Mouse (Mus musculus) neural tube, embryonic 14.5 days (tissue): Measurements from ENCODE around the gene Fam131c. TPM values are rescaled to one million over a fixed set of nuclear protein-coding genes. Genes with fewer than 3 reads are reported as not detected.

Source experiments
- ATAC-seq: fragments of 200-750 bp; cut with Nextera tagmentation; 2 replicates; pipeline ENCODE4 v1.8.0; 2017; ENCODE audit warnings: low read depth, mild to moderate bottlenecking, moderate TSS enrichment, moderate library complexity
- H3K27ac ChIP-seq: fragments of 300-500 bp; sonication (generic); 2 replicates; pipeline ENCODE4 v1.5.1; 2014; ENCODE audit warnings: low read depth, mild to moderate bottlenecking, control low read depth, low read length, moderate library complexity, mixed read lengths
- H3K27me3 ChIP-seq: fragments of 300-500 bp; sonication (generic); 2 replicates; pipeline ENCODE4 v1.6.1; 2014; ENCODE audit warnings: low read length; ENCODE audit not compliant: control insufficient read depth, insufficient read depth
- H3K36me3 ChIP-seq: fragments of 300-500 bp; sonication (generic); 2 replicates; pipeline ENCODE4 v1.6.1; 2014; ENCODE audit warnings: low read length, mixed read lengths; ENCODE audit not compliant: control insufficient read depth, insufficient read depth
- H3K4me1 ChIP-seq: fragments of 300-500 bp; sonication (generic); 2 replicates; pipeline ENCODE4 v1.6.1; 2014; ENCODE audit warnings: low read length; ENCODE audit not compliant: control insufficient read depth, insufficient read depth
- H3K4me2 ChIP-seq: fragments of 300-500 bp; sonication (generic); 2 replicates; pipeline ENCODE4 v1.6.1; 2014; ENCODE audit warnings: mild to moderate bottlenecking, low read depth, low read length, control low read depth
- H3K4me3 ChIP-seq: fragments of 300-500 bp; sonication (generic); 2 replicates; pipeline ENCODE4 v1.5.1; 2014; ENCODE audit warnings: low read depth, low read length, control low read depth, mixed read lengths
- H3K9ac ChIP-seq: fragments of 300-500 bp; sonication (generic); replicated peaks from 2 replicates; pipeline ENCODE4 v1.6.1; 2014; ENCODE audit warnings: low read depth, mild to moderate bottlenecking, control low read depth, low read length, mixed read lengths
- H3K9me3 ChIP-seq: fragments of 300-500 bp; sonication (generic); 2 replicates; pipeline ENCODE4 v1.6.1; 2016; ENCODE audit warnings: low read length; ENCODE audit not compliant: control insufficient read depth
- WGBS: fragments of 180-500 bp; shearing (Covaris S2); extraction: QIAGEN DNeasy Blood & Tissue Kit; methylation state at CpG from one replicate; pipeline ENCODE4 v1.1.7; 2014; 5-methylcytosine and 5-hydroxymethylcytosine counted together
- polyA plus RNA-seq: library from polyadenylated mRNA; unstranded; fragments of >200 nt; fragmentation: Nextera tagmentation; extraction: Ambion mirVana; gene quantifications from 2 replicates; pipeline ENCODE4 v1.2.1, GENCODE M21; 2014

Gene Fam131c
- polyA plus RNA-seq, 1 experiment from 2014 or later = 47.7 TPM

GRCm38 (mm10) chr4:141406516-141407299 lies 38.7 kb downstream of the Fam131c start:
- Histone ChIP-seq H3K27ac (no peak overlapping the region), H3K9me3 (no peaks in the 10 kb centered on the region), H3K4me1 (no peaks in the 10 kb centered on the region), H3K9ac (no peak overlapping the region), H3K27me3 (no peaks in the 10 kb centered on the region), H3K4me2 (no peak overlapping the region), H3K4me3 (no peak overlapping the region), H3K36me3 (no peaks in the 10 kb centered on the region)
- ATAC-seq = no peak
- WGBS = 46% methylated on average over 14 of the region's 14 CpGs

GRCm38 (mm10) chr4:141408577-141408976 lies 40.6 kb downstream of the Fam131c start:
- no peaks in the 10 kb centered on the region for H3K36me3 ChIP-seq
- H3K4me1 ChIP-seq = no peaks in the 10 kb centered on the region
- H3K27ac ChIP-seq = no peak overlapping the region
- no peaks in the 10 kb centered on the region for H3K27me3 ChIP-seq
- WGBS = 90% methylated on average over 3 of the region's 3 CpGs
- no peaks in the 10 kb centered on the region for H3K9me3 ChIP-seq
- no peak overlapping the region for H3K4me3 ChIP-seq
- ATAC-seq = no peak
- no peak overlapping the region for H3K9ac ChIP-seq
- no peak overlapping the region for H3K4me2 ChIP-seq

GRCm38 (mm10) chr4:141411430-141411992 lies 43.5 kb downstream of the Fam131c start:
- Histone ChIP-seq H3K4me1 (no peaks in the 10 kb centered on the region), H3K36me3 (no peaks in the 10 kb centered on the region), H3K4me3 (no peak overlapping the region), H3K9me3 (no peaks in the 10 kb centered on the region), H3K9ac (no peak overlapping the region), H3K27ac (no peak overlapping the region), H3K27me3 (no peaks in the 10 kb centered on the region), H3K4me2 (no peak overlapping the region)
- ATAC-seq = no peak
- 16% methylated on average over 21 of the region's 22 CpGs for WGBS

- Histone ChIP-seq H3K9me3 (no peaks in the 10 kb centered on the region), H3K27ac (no peak within 1 kb of the TSS), H3K4me3 (no peak within 1 kb of the TSS), H3K27me3 (no peaks in the 10 kb centered on the region), H3K4me2 (no peak within 1 kb of the TSS), H3K4me1 (no peaks in the 10 kb centered on the region), H3K36me3 (no peaks in the 10 kb centered on the region), H3K9ac (no peak within 1 kb of the TSS)
- no peak for ATAC-seq
- 60% methylated on average over 7 of the region's 7 CpGs for WGBS
Observed at GRCm38 (mm10) chr4:141415924-141416323, 47.9 kb downstream of the Fam131c start, which contains the start of gene Clcnkb. Clcnkb (minus strand) TSS chr4:141416014.

- Histone ChIP-seq H3K36me3 (no peaks in the 10 kb centered on the region), H3K9ac (no peak overlapping the region), H3K27me3 (no peaks in the 10 kb centered on the region), H3K4me2 (no peak overlapping the region), H3K27ac (no peak overlapping the region), H3K4me3 (no peak overlapping the region), H3K9me3 (no peaks in the 10 kb centered on the region), H3K4me1 (no peaks in the 10 kb centered on the region)
- no peak for ATAC-seq
- 70% methylated on average over 27 of the region's 27 CpGs for WGBS
Observed at GRCm38 (mm10) chr4:141419398-141420191, 51.6 kb downstream of the Fam131c start.

- Histone ChIP-seq H3K27ac (no peak within 1 kb of the TSS), H3K4me1 (0 out of 2 replicates have a peak, but pooled peaks cover under 1% of the 10 kb centered on the region), H3K4me3 (no peak within 1 kb of the TSS), H3K27me3 (no peaks in the 10 kb centered on the region), H3K4me2 (no peak within 1 kb of the TSS), H3K36me3 (no peaks in the 10 kb centered on the region), H3K9ac (no peak within 1 kb of the TSS), H3K9me3 (no peaks in the 10 kb centered on the region)
- WGBS = 56% methylated on average over 9 of the region's 9 CpGs
- no peak for ATAC-seq
Observed at GRCm38 (mm10) chr4:141420192-141420829, 52.3 kb downstream of the Fam131c start, which contains the start of gene Hspb7. Hspb7 (plus strand) TSS chr4:141420779.

GRCm38 (mm10) chr4:141420886-141421285 lies 52.9 kb downstream of the Fam131c start:
- no peak overlapping the region for H3K4me3 ChIP-seq
- no peaks in the 10 kb centered on the region for H3K36me3 ChIP-seq
- no peak for ATAC-seq
- no peak overlapping the region for H3K27ac ChIP-seq
- 58% methylated on average over 9 of the region's 9 CpGs for WGBS
- no peaks in the 10 kb centered on the region for H3K9me3 ChIP-seq
- no peak overlapping the region for H3K4me2 ChIP-seq
- H3K27me3 ChIP-seq = no peaks in the 10 kb centered on the region
- H3K9ac ChIP-seq = no peak overlapping the region
- 0 out of 2 replicates have a peak, but pooled peaks cover 2% of the 10 kb centered on the region for H3K4me1 ChIP-seq

GRCm38 (mm10) chr4:141421423-141421822 lies 53.4 kb downstream of the Fam131c start:
- Histone ChIP-seq H3K4me2 (no peak overlapping the region), H3K4me3 (no peak overlapping the region), H3K27ac (no peak overlapping the region), H3K4me1 (0 out of 2 replicates have a peak, but pooled peaks cover 2% of the 10 kb centered on the region), H3K27me3 (no peaks in the 10 kb centered on the region), H3K9me3 (no peaks in the 10 kb centered on the region), H3K36me3 (no peaks in the 10 kb centered on the region), H3K9ac (no peak overlapping the region)
- 49% methylated on average over 14 of the region's 14 CpGs for WGBS
- ATAC-seq = no peak
